Mouse (Mus musculus): ENCODE measurements at regions not wholly inside any gene's neighbourhood (a gene's known extent, or its start where the extent isn't known, plus 50 kb on each side); places are given as distances from the start of the nearest gene placed in this dataset.
A peak's percentile ranks its signal among the peaks of the same experiment; 100 is the strongest.

- DNase-seq = no peak
Observed at GRCm38 (mm10) chr7:66593619-66594018, 95.8 kb downstream of the Asb7 start.

GRCm38 (mm10) chr7:66591594-66592290, 97.7 kb downstream of the Asb7 start:
- no peak for DNase-seq

- DNase-seq = no peak
Observed at GRCm38 (mm10) chr7:66586511-66586910, 102.9 kb downstream of the Asb7 start.

- DNase-seq = no peak
Observed at GRCm38 (mm10) chr7:66580687-66581151, 108.7 kb downstream of the Asb7 start.

GRCm38 (mm10) chr7:66576261-66576660, 113.1 kb downstream of the Asb7 start:
- no peak for DNase-seq

- DNase-seq = no peak
Observed at GRCm38 (mm10) chr7:66571451-66571850, 117.9 kb downstream of the Asb7 start.

GRCm38 (mm10) chr7:66547694-66548093, 120.4 kb upstream of the Aldh1a3 start:
- no peak for DNase-seq

- DNase-seq = no peak
Observed at GRCm38 (mm10) chr7:66545184-66545583, 117.9 kb upstream of the Aldh1a3 start.

GRCm38 (mm10) chr7:66544352-66545053, 117.2 kb upstream of the Aldh1a3 start:
- DNase-seq = peak in 1 of 2 experiments; percentile 36

- DNase-seq = no peak
Observed at GRCm38 (mm10) chr7:66532596-66532995, 105.3 kb upstream of the Aldh1a3 start.

- no peak for DNase-seq
Observed at GRCm38 (mm10) chr7:66532048-66532447, 104.7 kb upstream of the Aldh1a3 start.

- no peak for DNase-seq
Observed at GRCm38 (mm10) chr7:66531111-66531510, 103.8 kb upstream of the Aldh1a3 start.

GRCm38 (mm10) chr7:66528881-66529280, 101.6 kb upstream of the Aldh1a3 start:
- DNase-seq = peak; percentile 82 to 95

GRCm38 (mm10) chr7:66523959-66524358, 96.6 kb upstream of the Aldh1a3 start:
- no peak for DNase-seq

- DNase-seq = peak in 1 of 2 experiments; percentile 57
Observed at GRCm38 (mm10) chr7:66521522-66521921, 94.2 kb upstream of the Aldh1a3 start.

GRCm38 (mm10) chr7:66516143-66516542, 88.8 kb upstream of the Aldh1a3 start:
- DNase-seq = no peak

GRCm38 (mm10) chr7:66513411-66513810, 86.1 kb upstream of the Aldh1a3 start:
- no peak for DNase-seq

GRCm38 (mm10) chr7:66505734-66506133, 78.4 kb upstream of the Aldh1a3 start:
- no peak for DNase-seq

GRCm38 (mm10) chr7:66504519-66504918, 77.2 kb upstream of the Aldh1a3 start:
- no peak for DNase-seq

GRCm38 (mm10) chr7:66501425-66501824, 74.1 kb upstream of the Aldh1a3 start:
- DNase-seq = no peak

GRCm38 (mm10) chr7:66497480-66497879, 70.2 kb upstream of the Aldh1a3 start:
- DNase-seq = no peak

GRCm38 (mm10) chr7:66493216-66493885, 66.0 kb upstream of the Aldh1a3 start:
- DNase-seq = no peak

- peak in 1 of 2 experiments; percentile 9 for DNase-seq
Observed at GRCm38 (mm10) chr7:66492748-66493147, 65.4 kb upstream of the Aldh1a3 start.

GRCm38 (mm10) chr7:66491501-66491900, 64.2 kb upstream of the Aldh1a3 start:
- no peak for DNase-seq
